ENCODE assay signal across 15 mouse cellular contexts in the genomic region with DNA sequence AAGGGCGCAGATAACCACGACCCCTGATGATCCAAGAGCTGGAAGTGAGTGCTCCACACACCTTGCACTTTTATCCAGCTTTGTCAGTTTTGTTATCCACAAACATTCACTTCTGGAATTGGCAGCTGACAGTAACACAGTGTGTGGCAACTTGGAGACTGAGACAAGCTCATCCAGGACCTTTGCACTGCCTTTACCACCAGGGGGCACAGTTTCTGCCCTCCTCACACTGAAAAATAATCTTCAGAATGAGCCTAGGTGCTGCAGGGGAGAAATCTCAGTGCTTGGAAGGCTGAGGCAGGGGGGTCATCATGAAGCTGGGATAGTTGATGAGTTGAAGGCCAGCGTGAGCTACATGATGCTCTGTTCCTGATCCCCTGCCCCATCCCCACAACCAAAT.
DNase-seq lines count a peak whose midpoint lies in the region; ATAC-seq and TF ChIP-seq lines count a peak whose summit lies in the region.
"Had no signal": no experiment of that assay in that cellular context is flagged by ENCODE, and none has a peak within 500 bp of the region (broad histone marks: within the 10 kb centered on the region; RNA-seq: fewer than 3 reads in every experiment).

No protein-coding gene starts in this region.

- no peaks in the 10 kb centered on the region for H3K27me3 ChIP-seq in heart, adult 2 months (ENCODE audit: control insufficient read depth, insufficient read depth, low read length)
- H3K27me3 ChIP-seq in liver, embryonic 14.5 days (ENCODE audit: control insufficient read depth, insufficient read depth, low read length) = no peaks in the 10 kb centered on the region
- H3K27me3 ChIP-seq in liver, embryonic 11.5 days (replicated peaks; ENCODE audit: control insufficient read depth, insufficient read depth, low read length) = no peaks in the 10 kb centered on the region
- H3K27me3 ChIP-seq: neural tube, embryonic 12.5 days had no signal

- TF ChIP-seq POLR2A in heart, adult 2 months (IDR thresholded peaks at IDR 0.05; ENCODE audit: insufficient read depth, low read depth, low read length) = no peak

- no peak overlapping the region for H3K4me2 ChIP-seq in liver, embryonic 14.5 days (ENCODE audit: low read depth)
- H3K4me2 ChIP-seq in liver, embryonic 11.5 days = no peak overlapping the region
- H3K4me2 ChIP-seq: heart, embryonic 12.5 days; neural tube, embryonic 12.5 days had no signal

- peak; percentile 35 for TF ChIP-seq CTCF in heart, adult 2 months (IDR thresholded peaks at IDR 0.05)
- peak; percentile 42 for TF ChIP-seq CTCF in liver, embryonic 14.5 days (IDR thresholded peaks at IDR 0.05; ENCODE audit: low read depth)

- no peaks in the 10 kb centered on the region for H3K4me1 ChIP-seq in heart, adult 2 months (ENCODE audit: control insufficient read depth, insufficient read depth, low read length)
- no peaks in the 10 kb centered on the region for H3K4me1 ChIP-seq in liver, embryonic 14.5 days (replicated peaks; ENCODE audit: control insufficient read depth in 2 of 2, insufficient read depth in 2 of 2, low read length in 1 of 2)
- no peaks in the 10 kb centered on the region for H3K4me1 ChIP-seq in liver, embryonic 11.5 days (replicated peaks; ENCODE audit: control insufficient read depth, insufficient read depth, low read length)
- H3K4me1 ChIP-seq: heart, embryonic 12.5 days; neural tube, embryonic 12.5 days had no signal

- TF ChIP-seq EP300 in heart, adult 2 months (IDR thresholded peaks at IDR 0.05; ENCODE audit: insufficient read depth, low read depth, low read length) = no peak
- no peak for TF ChIP-seq EP300 in liver, embryonic 14.5 days (IDR thresholded peaks at IDR 0.05; ENCODE audit: low read depth)

- no peak for DNase-seq in heart, adult 2 months
- DNase-seq in heart, adult 8-10 months (ENCODE audit: low spot score) = no peak
- DNase-seq in liver, embryonic 14.5 days (ENCODE audit: low read depth in 3 of 3, low spot score in 3 of 3) = no peak
- DNase-seq in liver, embryonic 11.5 days (ENCODE audit: low spot score) = no peak
- peak; percentile 17 for DNase-seq in ES-CJ7 (ENCODE audit: low read depth, low spot score)
- peak; percentile 28 for DNase-seq in embryo, embryonic 10 days (ENCODE audit: low spot score)
- DNase-seq in urinary bladder, postnatal 14 days (ENCODE audit: low spot score) = no peak
- DNase-seq in frontal cortex, postnatal 25 days (ENCODE audit: low spot score in 2 of 2) = no peak
- DNase-seq: adrenal gland, postnatal 25 days; cerebellum, adult 11-12 months; right cerebral cortex, postnatal 14 days had no signal

- H3K9ac ChIP-seq in heart, adult 2 months (ENCODE audit: low read depth, low read length) = no peak overlapping the region
- H3K9ac ChIP-seq in liver, embryonic 14.5 days (replicated peaks) = no peak overlapping the region
- H3K9ac ChIP-seq in liver, embryonic 11.5 days (ENCODE audit: low read depth, low read length) = no peak overlapping the region
- H3K9ac ChIP-seq: heart, embryonic 12.5 days; neural tube, embryonic 12.5 days had no signal

- H3K36me3 ChIP-seq in heart, adult 2 months (ENCODE audit: control insufficient read depth, insufficient read depth, low read length) = no peaks in the 10 kb centered on the region
- H3K36me3 ChIP-seq in liver, embryonic 14.5 days (replicated peaks; ENCODE audit: control insufficient read depth, insufficient read depth, low read depth) = no peaks in the 10 kb centered on the region
- no peaks in the 10 kb centered on the region for H3K36me3 ChIP-seq in liver, embryonic 11.5 days (ENCODE audit: control insufficient read depth, insufficient read depth, low read length)
- H3K36me3 ChIP-seq: G1E; heart, embryonic 12.5 days; neural tube, embryonic 12.5 days had no signal

- H3K27ac ChIP-seq in heart, adult 2 months = no peak overlapping the region
- no peak overlapping the region for H3K27ac ChIP-seq in liver, embryonic 14.5 days
- no peak overlapping the region for H3K27ac ChIP-seq in liver, embryonic 11.5 days (ENCODE audit: low read depth, low read length)
- H3K27ac ChIP-seq: neural tube, embryonic 12.5 days had no signal

- intact Hi-C loops in heart, adult 2 months (cut with DNase I) = no loop called here

- H3K4me3 ChIP-seq in heart, adult 2 months = no peak overlapping the region
- no peak overlapping the region for H3K4me3 ChIP-seq in liver, embryonic 14.5 days (ENCODE audit: insufficient read depth in 1 of 2, low read depth in 2 of 2, low read length in 2 of 2)
- H3K4me3 ChIP-seq in liver, embryonic 11.5 days (ENCODE audit: low read depth, low read length) = no peak overlapping the region
- H3K4me3 ChIP-seq: erythroblast, embryonic 14.5 days; heart, embryonic 12.5 days; neural tube, embryonic 12.5 days had no signal

- no peaks in the 10 kb centered on the region for H3K9me3 ChIP-seq in liver, embryonic 14.5 days (ENCODE audit: control insufficient read depth, low read length)
- no peaks in the 10 kb centered on the region for H3K9me3 ChIP-seq in liver, embryonic 11.5 days (ENCODE audit: control insufficient read depth, low read length)
- H3K9me3 ChIP-seq: heart, embryonic 12.5 days; neural tube, embryonic 12.5 days had no signal

- H3K79me2 ChIP-seq in heart, adult 2 months (replicated peaks; ENCODE audit: control insufficient read depth, insufficient read depth, low read length) = no peaks in the 10 kb centered on the region

- ATAC-seq in liver, embryonic 14.5 days (ENCODE audit: insufficient read depth) = no peak
- ATAC-seq in liver, embryonic 11.5 days (replicated peaks; ENCODE audit: low FRiP score) = no peak

- WGBS in heart, adult 2 months = 67% methylated on average over 3 of the region's 3 CpGs
- WGBS in liver, embryonic 14.5 days (ENCODE audit: insufficient replicate concordance) = 39% methylated on average over 3 of the region's 3 CpGs
- WGBS in liver, embryonic 11.5 days = 62% methylated on average over 3 of the region's 3 CpGs

Comparison
In these comparisons a context has a peak if more than half of its experiments do, and no peak if none do; other contexts are left out.
1. DNase-seq: peak in ES-CJ7 (single experiment) and embryo, embryonic 10 days (single experiment); none in heart, adult 2 months (0 of 2), heart, adult 8-10 months (single experiment), liver, embryonic 14.5 days (0 of 3), liver, embryonic 11.5 days (single experiment), urinary bladder, postnatal 14 days (single experiment) and frontal cortex, postnatal 25 days (0 of 2).